Mouse (Mus musculus): ENCODE measurements around the gene Card6. TPM values are rescaled to one million over a fixed set of nuclear protein-coding genes. Genes with fewer than 3 reads are reported as not detected.

The Card6 gene
- polyA plus RNA-seq, 1 experiment from 2014 or later, result 1.5 TPM

GRCm38 (mm10) chr15:5102312-5102711 is 6.0 kb downstream of the Card6 start:
- ATAC-seq, result no peak
- Histone ChIP-seq H3K4me2 (ENCODE audit: low read depth, low read length) (no peak overlapping the region), H3K9ac (ENCODE audit: low read depth, low read length) (no peak overlapping the region), H3K27me3 (replicated peaks; ENCODE audit: control insufficient read depth, insufficient read depth, low read length) (no peaks in the 10 kb centered on the region), H3K4me3 (ENCODE audit: low read length) (no peak overlapping the region), H3K9me3 (ENCODE audit: control insufficient read depth, low read length) (no peaks in the 10 kb centered on the region), H3K36me3 (ENCODE audit: control insufficient read depth, insufficient read depth, low read length) (peaks cover 3% of the 10 kb centered on the region; the same call in 1 of the 2 replicates), H3K4me1 (ENCODE audit: control insufficient read depth, insufficient read depth, low read length) (no peaks in the 10 kb centered on the region), H3K27ac (ENCODE audit: low read length) (no peak overlapping the region)
- WGBS, result 89% methylated on average over 4 of the region's 4 CpGs

DNA sequence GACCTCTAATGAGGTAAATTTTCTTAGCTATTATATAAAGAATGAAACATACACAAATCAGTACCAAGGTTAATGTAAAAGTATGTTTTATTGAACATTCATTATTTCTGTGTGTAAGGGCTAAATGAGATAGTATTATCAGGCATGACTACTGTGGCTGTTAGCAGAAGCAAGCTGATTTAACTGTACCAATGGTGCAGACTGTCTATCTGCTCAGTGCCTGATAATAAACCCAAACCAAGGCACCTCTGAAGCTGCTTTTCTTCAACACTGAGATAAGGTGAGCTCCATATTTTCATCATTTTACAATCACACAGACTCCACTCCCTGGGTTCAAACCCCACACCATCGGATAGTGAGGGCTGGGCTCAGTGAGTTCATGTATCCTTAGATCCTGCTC is 11.0 kb downstream of the Card6 start:
- H3K27ac ChIP-seq (ENCODE audit: low read length), result no peak overlapping the region
- no peak overlapping the region for H3K4me3 ChIP-seq (ENCODE audit: low read length)
- peaks cover 3% of the 10 kb centered on the region; the same call in 1 of the 2 replicates for H3K36me3 ChIP-seq (ENCODE audit: control insufficient read depth, insufficient read depth, low read length)
- WGBS, result 92% methylated on average over 1 of the region's 1 CpGs
- ATAC-seq, result no peak
- no peaks in the 10 kb centered on the region for H3K4me1 ChIP-seq (ENCODE audit: control insufficient read depth, insufficient read depth, low read length)
- H3K27me3 ChIP-seq (replicated peaks; ENCODE audit: control insufficient read depth, insufficient read depth, low read length), result no peaks in the 10 kb centered on the region
- H3K4me2 ChIP-seq (ENCODE audit: low read depth, low read length), result no peak overlapping the region
- no peaks in the 10 kb centered on the region for H3K9me3 ChIP-seq (ENCODE audit: control insufficient read depth, low read length)
- H3K9ac ChIP-seq (ENCODE audit: low read depth, low read length), result no peak overlapping the region

- 71% methylated on average over 11 of the region's 11 CpGs for WGBS
- Histone ChIP-seq H3K9ac (ENCODE audit: low read depth, low read length) (no peak overlapping the region), H3K27me3 (replicated peaks; ENCODE audit: control insufficient read depth, insufficient read depth, low read length) (no peaks in the 10 kb centered on the region), H3K4me1 (ENCODE audit: control insufficient read depth, insufficient read depth, low read length) (no peaks in the 10 kb centered on the region), H3K4me2 (ENCODE audit: low read depth, low read length) (no peak overlapping the region), H3K27ac (ENCODE audit: low read length) (no peak overlapping the region), H3K9me3 (ENCODE audit: control insufficient read depth, low read length) (no peaks in the 10 kb centered on the region), H3K4me3 (ENCODE audit: low read length) (no peak overlapping the region), H3K36me3 (ENCODE audit: control insufficient read depth, insufficient read depth, low read length) (peaks cover 3% of the 10 kb centered on the region; the same call in 1 of the 2 replicates)
- ATAC-seq, result no peak
Observed at GRCm38 (mm10) chr15:5095534-5096301, 12.6 kb downstream of the Card6 start.

GRCm38 (mm10) chr15:5090131-5090530 is 18.2 kb downstream of the Card6 start:
- no peak overlapping the region for H3K9ac ChIP-seq (ENCODE audit: low read depth, low read length)
- H3K4me3 ChIP-seq (ENCODE audit: low read length), result no peak overlapping the region
- no peaks in the 10 kb centered on the region for H3K36me3 ChIP-seq (ENCODE audit: control insufficient read depth, insufficient read depth, low read length)
- no peaks in the 10 kb centered on the region for H3K9me3 ChIP-seq (ENCODE audit: control insufficient read depth, low read length)
- no peak overlapping the region for H3K27ac ChIP-seq (ENCODE audit: low read length)
- 88% methylated on average over 10 of the region's 10 CpGs for WGBS
- no peaks in the 10 kb centered on the region for H3K27me3 ChIP-seq (replicated peaks; ENCODE audit: control insufficient read depth, insufficient read depth, low read length)
- no peak for ATAC-seq
- no peak overlapping the region for H3K4me2 ChIP-seq (ENCODE audit: low read depth, low read length)
- no peaks in the 10 kb centered on the region for H3K4me1 ChIP-seq (ENCODE audit: control insufficient read depth, insufficient read depth, low read length)

- Histone ChIP-seq H3K27ac (ENCODE audit: low read length) (no peak overlapping the region), H3K4me1 (ENCODE audit: control insufficient read depth, insufficient read depth, low read length) (no peaks in the 10 kb centered on the region), H3K9ac (ENCODE audit: low read depth, low read length) (no peak overlapping the region), H3K36me3 (ENCODE audit: control insufficient read depth, insufficient read depth, low read length) (no peaks in the 10 kb centered on the region), H3K4me2 (ENCODE audit: low read depth, low read length) (no peak overlapping the region), H3K27me3 (replicated peaks; ENCODE audit: control insufficient read depth, insufficient read depth, low read length) (no peaks in the 10 kb centered on the region), H3K4me3 (ENCODE audit: low read length) (no peak overlapping the region), H3K9me3 (ENCODE audit: control insufficient read depth, low read length) (no peaks in the 10 kb centered on the region)
- no peak for ATAC-seq
- 64% methylated on average over 7 of the region's 7 CpGs for WGBS
Observed at GRCm38 (mm10) chr15:5088850-5089608, 19.3 kb downstream of the Card6 start.

DNA sequence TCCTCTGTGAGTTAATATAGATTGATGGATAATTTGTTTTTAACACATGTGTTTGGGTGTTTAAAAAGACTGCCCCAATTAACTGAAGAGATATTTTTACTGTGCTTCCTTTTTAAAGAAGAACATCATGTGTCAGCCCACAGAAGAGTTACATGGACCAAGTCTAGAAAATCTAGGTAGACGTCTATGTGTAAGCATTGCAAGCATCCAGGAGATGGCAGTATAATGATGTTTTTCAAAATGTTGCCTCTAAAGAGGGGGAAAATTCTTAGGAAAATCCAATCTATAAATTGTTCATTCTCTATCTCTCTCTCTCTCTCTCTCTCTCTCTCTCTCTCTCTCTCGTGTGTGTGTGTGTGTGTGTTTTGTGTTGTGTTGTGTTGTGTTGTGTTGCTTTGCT is 22.2 kb downstream of the Card6 start:
- Histone ChIP-seq H3K4me2 (ENCODE audit: low read depth, low read length) (no peak overlapping the region), H3K27ac (ENCODE audit: low read length) (no peak overlapping the region), H3K9ac (ENCODE audit: low read depth, low read length) (no peak overlapping the region), H3K36me3 (ENCODE audit: control insufficient read depth, insufficient read depth, low read length) (no peaks in the 10 kb centered on the region), H3K27me3 (replicated peaks; ENCODE audit: control insufficient read depth, insufficient read depth, low read length) (no peaks in the 10 kb centered on the region), H3K9me3 (ENCODE audit: control insufficient read depth, low read length) (no peaks in the 10 kb centered on the region), H3K4me1 (ENCODE audit: control insufficient read depth, insufficient read depth, low read length) (no peaks in the 10 kb centered on the region), H3K4me3 (ENCODE audit: low read length) (no peak overlapping the region)
- WGBS, result 7% methylated on average over 2 of the region's 2 CpGs
- ATAC-seq, result no peak

- Histone ChIP-seq H3K4me2 (ENCODE audit: low read depth, low read length) (no peak overlapping the region), H3K4me3 (ENCODE audit: low read length) (no peak overlapping the region), H3K9me3 (ENCODE audit: control insufficient read depth, low read length) (no peaks in the 10 kb centered on the region), H3K27ac (ENCODE audit: low read length) (no peak overlapping the region), H3K36me3 (ENCODE audit: control insufficient read depth, insufficient read depth, low read length) (no peaks in the 10 kb centered on the region), H3K4me1 (ENCODE audit: control insufficient read depth, insufficient read depth, low read length) (no peaks in the 10 kb centered on the region), H3K9ac (ENCODE audit: low read depth, low read length) (no peak overlapping the region), H3K27me3 (replicated peaks; ENCODE audit: control insufficient read depth, insufficient read depth, low read length) (no peaks in the 10 kb centered on the region)
- ATAC-seq, result no peak
- 81% methylated on average over 1 of the region's 1 CpGs for WGBS
Observed at GRCm38 (mm10) chr15:5081235-5081634, 27.1 kb downstream of the Card6 start.

GRCm38 (mm10) chr15:5068801-5069518 is 39.4 kb downstream of the Card6 start:
- no peak overlapping the region for H3K4me3 ChIP-seq (ENCODE audit: low read length)
- H3K36me3 ChIP-seq (ENCODE audit: control insufficient read depth, insufficient read depth, low read length), result no peaks in the 10 kb centered on the region
- H3K27me3 ChIP-seq (replicated peaks; ENCODE audit: control insufficient read depth, insufficient read depth, low read length), result no peaks in the 10 kb centered on the region
- no peak overlapping the region for H3K4me2 ChIP-seq (ENCODE audit: low read depth, low read length)
- H3K9ac ChIP-seq (ENCODE audit: low read depth, low read length), result no peak overlapping the region
- H3K27ac ChIP-seq (ENCODE audit: low read length), result no peak overlapping the region
- peaks cover 6% of the 10 kb centered on the region; the same call in 1 of the 2 replicates for H3K9me3 ChIP-seq (ENCODE audit: control insufficient read depth, low read length)
- WGBS, result 57% methylated on average over 15 of the region's 15 CpGs
- H3K4me1 ChIP-seq (ENCODE audit: control insufficient read depth, insufficient read depth, low read length), result no peaks in the 10 kb centered on the region
- no peak for ATAC-seq

- H3K4me3 ChIP-seq (ENCODE audit: low read length), result no peak within 1 kb of the TSS
- no peak within 1 kb of the TSS for H3K4me2 ChIP-seq (ENCODE audit: low read depth, low read length)
- no peak for ATAC-seq
- no peaks in the 10 kb centered on the region for H3K36me3 ChIP-seq (ENCODE audit: control insufficient read depth, insufficient read depth, low read length)
- H3K27ac ChIP-seq (ENCODE audit: low read length), result no peak within 1 kb of the TSS
- H3K9ac ChIP-seq (ENCODE audit: low read depth, low read length), result no peak within 1 kb of the TSS
- H3K4me1 ChIP-seq (ENCODE audit: control insufficient read depth, insufficient read depth, low read length), result no peaks in the 10 kb centered on the region
- H3K27me3 ChIP-seq (replicated peaks; ENCODE audit: control insufficient read depth, insufficient read depth, low read length), result no peaks in the 10 kb centered on the region
- H3K9me3 ChIP-seq (ENCODE audit: control insufficient read depth, low read length), result peaks cover 6% of the 10 kb centered on the region; the same call in 1 of the 2 replicates
Observed at GRCm38 (mm10) chr15:5063635-5064034, 44.7 kb downstream of the Card6 start, which contains the start of gene C7. Gene C7, minus strand, starts transcription at chr15:5063740.
